Mouse (Mus musculus) stomach, postnatal 0 days (tissue): ENCODE measurements at regions not wholly inside any gene's neighbourhood (a gene's known extent, or its start where the extent isn't known, plus 50 kb on each side); places are given as distances from the start of the nearest gene placed in this dataset.

Experiments
- ATAC-seq: fragments of 200-750 bp; cut with Nextera tagmentation; 2 replicates; pipeline ENCODE4 v1.8.0; 2017; ENCODE audit not compliant: low FRiP score, low TSS enrichment
- DNase-seq: peaks from one replicate; pipeline ENCODE4 v3.0.0-alpha.2; 2016; ENCODE audit warnings: low spot score
- H3K27ac ChIP-seq: fragments of 300-500 bp; sonication (generic); replicated peaks from 2 replicates; pipeline ENCODE4 v1.5.1; 2014; ENCODE audit warnings: mild to moderate bottlenecking, control low read depth
- H3K27me3 ChIP-seq: fragments of 300-500 bp; sonication (generic); 2 replicates; pipeline ENCODE4 v1.6.1; 2014; ENCODE audit warnings: low read length; ENCODE audit not compliant: control insufficient read depth, insufficient read depth
- H3K36me3 ChIP-seq: fragments of 300-500 bp; sonication (generic); 2 replicates; pipeline ENCODE4 v1.6.1; 2014; ENCODE audit warnings: low read length, mixed read lengths; ENCODE audit not compliant: control insufficient read depth, insufficient read depth
- H3K4me1 ChIP-seq: fragments of 300-500 bp; sonication (generic); replicated peaks from 2 replicates; pipeline ENCODE4 v1.6.1; 2014; ENCODE audit warnings: antibody characterized with exemption; ENCODE audit not compliant: control insufficient read depth, insufficient read depth
- H3K4me2 ChIP-seq: fragments of 300-500 bp; sonication (generic); replicated peaks from 2 replicates; pipeline ENCODE4 v1.6.1; 2014; ENCODE audit warnings: low read depth, mild to moderate bottlenecking, control low read depth, moderate library complexity
- H3K4me3 ChIP-seq: fragments of 300-500 bp; sonication (generic); 2 replicates; pipeline ENCODE4 v1.5.1; 2014; ENCODE audit warnings: low read depth, low read length, control low read depth
- H3K9ac ChIP-seq: fragments of 300-500 bp; sonication (generic); 2 replicates; pipeline ENCODE4 v1.6.1; 2014; ENCODE audit warnings: mild to moderate bottlenecking, low read length, control low read depth, mixed read lengths
- H3K9me3 ChIP-seq: fragments of 300-500 bp; sonication (generic); 2 replicates; pipeline ENCODE4 v1.6.1; 2016; ENCODE audit warnings: low read length; ENCODE audit not compliant: control insufficient read depth
- CTCF ChIP-seq: IDR thresholded peaks from 2 replicates; pipeline ENCODE4 v1.5.1; 2016; ENCODE audit warnings: antibody characterized with exemption, low read depth, mild to moderate bottlenecking, moderate library complexity
- EP300 ChIP-seq: optimal IDR thresholded peaks from 2 replicates; pipeline ENCODE3; 2016; ENCODE audit warnings: antibody characterized with exemption
- WGBS: fragments of 180-500 bp; shearing (Covaris S2); extraction: QIAGEN DNeasy Blood & Tissue Kit; methylation state at CpG from one replicate; pipeline ENCODE4 v1.1.7; 2014; 5-methylcytosine and 5-hydroxymethylcytosine counted together

GRCm38 (mm10) chr8:92008616-92009610 is 207.0 kb upstream of the Irx3 start:
- Histone ChIP-seq H3K36me3 (no peaks in the 10 kb centered on the region), H3K27me3 (no peaks in the 10 kb centered on the region), H3K4me3 (no peak overlapping the region), H3K9me3 (no peaks in the 10 kb centered on the region), H3K27ac (no peak overlapping the region), H3K9ac (no peak overlapping the region), H3K4me1 (no peaks in the 10 kb centered on the region), H3K4me2 (no peak overlapping the region)
- TF ChIP-seq CTCF = no peak
- TF ChIP-seq EP300 = no peak
- WGBS = 64% methylated on average over 14 of the region's 14 CpGs
- no peak for DNase-seq
- no peak for ATAC-seq

GRCm38 (mm10) chr8:92005091-92005490 is 203.2 kb upstream of the Irx3 start:
- H3K4me3 ChIP-seq = no peak overlapping the region
- H3K9ac ChIP-seq = no peak overlapping the region
- ATAC-seq (no peak), DNase-seq (no peak)
- no peak overlapping the region for H3K4me2 ChIP-seq
- no peak for TF ChIP-seq CTCF
- TF ChIP-seq EP300 = no peak
- no peaks in the 10 kb centered on the region for H3K9me3 ChIP-seq
- no peaks in the 10 kb centered on the region for H3K27me3 ChIP-seq
- H3K27ac ChIP-seq = no peak overlapping the region
- no peaks in the 10 kb centered on the region for H3K36me3 ChIP-seq
- 93% methylated on average over 2 of the region's 2 CpGs for WGBS
- H3K4me1 ChIP-seq = no peaks in the 10 kb centered on the region

GRCm38 (mm10) chr8:92004532-92004931 is 202.7 kb upstream of the Irx3 start:
- 73% methylated on average over 10 of the region's 10 CpGs for WGBS
- Histone ChIP-seq H3K9ac (no peak overlapping the region), H3K9me3 (no peaks in the 10 kb centered on the region), H3K4me1 (no peaks in the 10 kb centered on the region), H3K4me3 (no peak overlapping the region), H3K36me3 (no peaks in the 10 kb centered on the region), H3K27me3 (no peaks in the 10 kb centered on the region), H3K4me2 (no peak overlapping the region), H3K27ac (no peak overlapping the region)
- no peak for ATAC-seq
- TF ChIP-seq EP300 = no peak
- no peak for TF ChIP-seq CTCF
- no peak for DNase-seq

- Histone ChIP-seq H3K4me2 (no peak overlapping the region), H3K27ac (no peak overlapping the region), H3K36me3 (no peaks in the 10 kb centered on the region), H3K27me3 (no peaks in the 10 kb centered on the region), H3K9me3 (no peaks in the 10 kb centered on the region), H3K9ac (no peak overlapping the region), H3K4me1 (no peaks in the 10 kb centered on the region), H3K4me3 (no peak overlapping the region)
- no peak for ATAC-seq
- DNase-seq = no peak
- 100% methylated on average over 1 of the region's 1 CpGs for WGBS
- TF ChIP-seq CTCF (no peak), EP300 (no peak)
Observed at GRCm38 (mm10) chr8:92000368-92000767, 198.5 kb upstream of the Irx3 start.

- Histone ChIP-seq H3K4me3 (no peak overlapping the region), H3K27ac (no peak overlapping the region), H3K27me3 (no peaks in the 10 kb centered on the region), H3K36me3 (no peaks in the 10 kb centered on the region), H3K4me2 (no peak overlapping the region), H3K4me1 (no peaks in the 10 kb centered on the region), H3K9ac (no peak overlapping the region), H3K9me3 (no peaks in the 10 kb centered on the region)
- no peak for ATAC-seq
- DNase-seq = no peak
- TF ChIP-seq CTCF = no peak
- no peak for TF ChIP-seq EP300
- WGBS = 78% methylated on average over 5 of the region's 5 CpGs
Observed at GRCm38 (mm10) chr8:91999661-92000060, 197.8 kb upstream of the Irx3 start.

GRCm38 (mm10) chr8:91999189-91999588 is 197.3 kb upstream of the Irx3 start:
- Histone ChIP-seq H3K27me3 (no peaks in the 10 kb centered on the region), H3K4me2 (no peak overlapping the region), H3K9ac (no peak overlapping the region), H3K4me3 (no peak overlapping the region), H3K27ac (no peak overlapping the region), H3K4me1 (no peaks in the 10 kb centered on the region), H3K9me3 (no peaks in the 10 kb centered on the region), H3K36me3 (no peaks in the 10 kb centered on the region)
- TF ChIP-seq CTCF (no peak), EP300 (no peak)
- DNase-seq (no peak), ATAC-seq (no peak)
- 68% methylated on average over 2 of the region's 2 CpGs for WGBS
